Mouse (Mus musculus) liver, adult 2 months (tissue): ENCODE data around the gene Itga3. TPM values are rescaled to one million over a fixed set of nuclear protein-coding genes. Genes with fewer than 3 reads are reported as not detected.

Source experiments
- DNase-seq: peaks from one replicate; pipeline ENCODE4 v3.0.0-alpha.2; 2011; ENCODE audit warnings: low read depth, low spot score; ENCODE audit errors: extremely low read depth
- H3K27ac ChIP-seq: fragments of 200-500 bp; replicated peaks from 2 replicates; pipeline ENCODE4 v1.5.1; 2012; ENCODE audit warnings: low read depth, mild to moderate bottlenecking, control low read depth, inconsistent platforms, low read length; ENCODE audit not compliant: insufficient read depth
- H3K27me3 ChIP-seq: fragments of 200-500 bp; 2 replicates; pipeline ENCODE4 v1.6.1; 2012; ENCODE audit warnings: mild to moderate bottlenecking, moderate library complexity, low read length, inconsistent platforms; ENCODE audit not compliant: control insufficient read depth, insufficient read depth
- H3K36me3 ChIP-seq: fragments of 200-500 bp; 2 replicates; pipeline ENCODE4 v1.6.1; 2012; ENCODE audit warnings: low read length, inconsistent platforms; ENCODE audit not compliant: control insufficient read depth, insufficient read depth
- H3K4me1 ChIP-seq: fragments of 200-500 bp; 2 replicates; pipeline ENCODE4 v1.6.1; 2011; ENCODE audit warnings: low read length; ENCODE audit not compliant: control insufficient read depth, insufficient read depth
- H3K4me3 ChIP-seq: fragments of 200-500 bp; 2 replicates; pipeline ENCODE4 v1.5.1; 2011; ENCODE audit warnings: low read depth, mild to moderate bottlenecking, control low read depth, low read length, moderate library complexity; ENCODE audit not compliant: insufficient read depth
- H3K79me2 ChIP-seq: fragments of 200-500 bp; 2 replicates; pipeline ENCODE4 v1.6.1; 2012; ENCODE audit warnings: inconsistent platforms, mild to moderate bottlenecking, low read length, moderate library complexity; ENCODE audit not compliant: control insufficient read depth, insufficient read depth
- H3K9ac ChIP-seq: fragments of 200-500 bp; 2 replicates; pipeline ENCODE4 v1.6.1; 2012; ENCODE audit warnings: low read depth, mild to moderate bottlenecking, control low read depth, inconsistent platforms, low read length
- CTCF ChIP-seq: fragments of 200-500 bp; IDR thresholded peaks from 2 replicates; pipeline ENCODE4 v1.5.1; 2011; ENCODE audit warnings: low read depth, low read length, control low read depth
- POLR2A ChIP-seq: fragments of 200-500 bp; IDR thresholded peaks from 2 replicates; pipeline ENCODE4 v1.6.1; 2011; ENCODE audit warnings: low read length, control low read depth; ENCODE audit not compliant: insufficient read depth; ENCODE audit errors: extremely low read depth
- WGBS: fragments of 180-500 bp; shearing (Covaris S2); methylation state at CpG from one replicate; pipeline ENCODE4 v1.1.7; 2018; 5-methylcytosine and 5-hydroxymethylcytosine counted together
- polyA plus RNA-seq: library from polyadenylated mRNA; depleted of rRNA; stranded (reverse); fragments of >200 nt; gene quantifications from 2 replicates; pipeline ENCODE4 v1.2.3, GENCODE M21; 2012
- total RNA-seq: library from RNA; depleted of rRNA; stranded (reverse); fragments of >200 nt; gene quantifications from 2 replicates; pipeline ENCODE4 v1.2.3, GENCODE M21; 2014

Itga3 gene
- total and polyA plus RNA-seq, 2 experiments, result 2.6 to 5.7 TPM

DNA sequence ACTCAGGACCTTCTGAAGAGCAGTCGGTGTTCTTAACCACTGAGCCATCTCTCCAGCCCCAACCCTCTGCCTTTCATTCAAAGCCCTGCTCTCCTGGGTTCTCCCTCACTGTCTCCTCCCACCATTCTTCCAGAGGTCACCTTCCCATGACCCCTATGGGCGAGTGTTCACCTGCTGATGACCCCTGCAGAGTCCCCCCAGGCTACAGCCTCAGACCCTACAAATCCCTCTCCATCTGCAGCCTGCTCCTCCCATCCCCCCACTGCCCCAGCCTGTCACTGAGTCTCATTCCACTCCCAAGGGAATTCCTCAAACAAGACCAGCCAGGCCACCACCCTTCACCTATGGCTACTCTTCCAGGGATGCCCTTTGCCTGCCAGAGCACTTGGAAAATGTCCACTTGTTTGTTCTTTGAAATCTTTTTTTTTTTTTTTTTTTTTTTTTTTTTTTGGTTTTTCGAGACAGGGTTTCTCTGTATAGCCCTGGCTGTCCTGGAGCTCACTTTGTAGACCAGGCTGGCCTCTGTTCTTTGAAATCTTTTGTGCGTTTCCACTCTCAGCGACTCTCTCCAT is 8.3 kb upstream of the Itga3 start:
- no peak overlapping the region for H3K4me3 ChIP-seq
- 65% methylated on average over 5 of the region's 5 CpGs for WGBS
- no peaks in the 10 kb centered on the region for H3K79me2 ChIP-seq
- H3K27ac ChIP-seq, result no peak overlapping the region
- DNase-seq, result no peak
- no peaks in the 10 kb centered on the region for H3K27me3 ChIP-seq
- no peaks in the 10 kb centered on the region for H3K36me3 ChIP-seq
- no peak overlapping the region for H3K9ac ChIP-seq
- TF ChIP-seq POLR2A, result no peak
- no peak for TF ChIP-seq CTCF
- H3K4me1 ChIP-seq, result peaks cover 3% of the 10 kb centered on the region; the same call in 1 of the 2 replicates

- WGBS, result 85% methylated on average over 4 of the region's 4 CpGs
- H3K4me3 ChIP-seq, result no peak overlapping the region
- DNase-seq, result no peak
- H3K27ac ChIP-seq, result no peak overlapping the region
- no peak overlapping the region for H3K9ac ChIP-seq
- H3K27me3 ChIP-seq, result no peaks in the 10 kb centered on the region
- no peaks in the 10 kb centered on the region for H3K36me3 ChIP-seq
- H3K79me2 ChIP-seq, result no peaks in the 10 kb centered on the region
- TF ChIP-seq CTCF, result no peak
- no peak for TF ChIP-seq POLR2A
- peaks cover 3% of the 10 kb centered on the region; the same call in 1 of the 2 replicates for H3K4me1 ChIP-seq
Measured at GRCm38 (mm10) chr11:95084175-95084574, 7.6 kb upstream of the Itga3 start.

DNA sequence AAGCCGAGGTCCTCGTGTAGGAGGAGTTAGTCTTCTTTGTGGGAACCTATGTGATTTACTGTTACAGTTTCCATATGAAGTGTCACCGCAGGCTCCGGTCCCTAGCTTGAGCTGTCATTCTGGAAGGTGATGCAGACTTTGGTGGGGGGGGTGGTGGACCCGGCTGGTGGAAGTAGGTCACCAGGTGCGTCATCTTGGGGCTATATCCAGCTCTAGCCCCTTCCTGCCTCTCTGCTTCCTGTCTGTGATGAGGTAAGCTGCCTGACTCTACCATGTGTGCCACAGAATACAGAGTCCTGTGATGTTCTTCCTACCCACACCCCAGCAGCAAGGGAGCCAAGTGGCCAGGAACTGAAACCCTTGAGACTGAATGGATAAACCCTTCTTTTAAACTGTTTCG is 6.3 kb upstream of the Itga3 start:
- peaks cover 3% of the 10 kb centered on the region; the same call in 1 of the 2 replicates for H3K4me1 ChIP-seq
- WGBS, result 92% methylated on average over 7 of the region's 7 CpGs
- no peaks in the 10 kb centered on the region for H3K79me2 ChIP-seq
- no peak overlapping the region for H3K27ac ChIP-seq
- TF ChIP-seq CTCF, result no peak
- TF ChIP-seq POLR2A, result no peak
- no peak overlapping the region for H3K4me3 ChIP-seq
- H3K27me3 ChIP-seq, result no peaks in the 10 kb centered on the region
- no peak overlapping the region for H3K9ac ChIP-seq
- H3K36me3 ChIP-seq, result no peaks in the 10 kb centered on the region
- DNase-seq, result no peak

- DNase-seq, result no peak
- 92% methylated on average over 6 of the region's 6 CpGs for WGBS
- H3K27me3 ChIP-seq, result no peaks in the 10 kb centered on the region
- H3K9ac ChIP-seq, result no peak overlapping the region
- no peaks in the 10 kb centered on the region for H3K79me2 ChIP-seq
- TF ChIP-seq POLR2A (no peak), CTCF (no peak)
- H3K4me1 ChIP-seq, result peaks cover 5% of the 10 kb centered on the region; the same call in 1 of the 2 replicates
- no peak overlapping the region for H3K4me3 ChIP-seq
- no peak overlapping the region for H3K27ac ChIP-seq
- H3K36me3 ChIP-seq, result no peaks in the 10 kb centered on the region
Measured at GRCm38 (mm10) chr11:95080783-95081182, 4.2 kb upstream of the Itga3 start.

DNA sequence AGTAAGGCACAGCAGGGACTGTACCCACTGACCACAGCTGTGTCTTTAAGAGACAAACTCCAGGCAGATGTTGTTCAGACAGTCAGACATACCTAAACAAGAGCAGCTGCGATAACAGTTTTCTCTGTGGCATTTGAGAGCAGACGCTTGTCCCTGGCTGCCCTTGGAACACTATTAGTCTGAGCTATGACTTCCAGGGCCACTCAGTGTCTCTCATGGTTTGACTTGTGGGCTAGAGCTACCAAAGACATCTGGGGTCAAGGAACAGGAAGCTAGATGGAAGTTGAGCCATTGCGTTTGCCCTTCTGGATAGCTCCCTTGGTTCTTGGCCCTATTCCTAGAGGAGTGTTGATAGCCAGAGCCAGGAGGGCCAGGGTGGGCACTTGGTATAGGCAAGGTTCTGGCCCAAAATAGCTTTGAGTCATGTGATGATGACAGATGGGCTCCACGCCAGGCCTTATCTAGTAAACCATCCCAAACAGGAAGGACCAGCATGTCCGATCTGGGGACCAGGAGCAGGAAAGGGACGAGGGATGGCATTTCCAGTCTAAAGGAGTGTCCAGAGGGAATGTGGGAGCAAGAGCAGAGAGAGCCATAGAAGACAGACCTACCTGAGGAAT is 2.8 kb upstream of the Itga3 start:
- Histone ChIP-seq H3K79me2 (no peaks in the 10 kb centered on the region), H3K4me3 (no peak overlapping the region), H3K9ac (no peak overlapping the region), H3K27ac (no peak overlapping the region), H3K4me1 (peaks cover 6% of the 10 kb centered on the region; the same call in 1 of the 2 replicates), H3K27me3 (no peaks in the 10 kb centered on the region), H3K36me3 (no peaks in the 10 kb centered on the region)
- no peak for DNase-seq
- 68% methylated on average over 6 of the region's 6 CpGs for WGBS
- TF ChIP-seq CTCF (no peak), POLR2A (no peak)

DNA sequence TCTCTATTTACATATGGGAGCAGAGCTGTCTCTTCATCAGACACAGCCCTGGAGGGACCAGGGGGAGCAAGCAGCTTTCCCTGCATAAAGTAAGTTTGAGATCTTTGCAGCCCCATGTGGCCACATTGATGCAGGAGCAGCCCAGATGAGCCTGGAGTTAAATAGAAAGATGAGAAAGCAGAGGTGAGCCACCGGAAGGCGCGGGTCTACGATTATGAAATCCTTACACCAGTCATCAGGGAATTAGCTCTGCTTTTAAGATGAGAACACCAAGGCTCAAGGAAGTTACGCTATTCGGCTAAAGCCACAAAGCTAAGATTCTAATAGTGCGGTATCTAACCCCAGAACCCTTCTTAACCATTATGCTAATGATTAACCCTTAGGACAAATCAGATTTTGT is 1.4 kb upstream of the Itga3 start:
- no peak overlapping the region for H3K4me3 ChIP-seq
- H3K4me1 ChIP-seq, result peaks cover 6% of the 10 kb centered on the region; the same call in 1 of the 2 replicates
- H3K36me3 ChIP-seq, result no peaks in the 10 kb centered on the region
- H3K27ac ChIP-seq, result no peak overlapping the region
- H3K9ac ChIP-seq, result no peak overlapping the region
- TF ChIP-seq POLR2A, result no peak
- no peak for TF ChIP-seq CTCF
- no peaks in the 10 kb centered on the region for H3K27me3 ChIP-seq
- 27% methylated on average over 7 of the region's 7 CpGs for WGBS
- DNase-seq, result no peak
- no peaks in the 10 kb centered on the region for H3K79me2 ChIP-seq
